Mouse (Mus musculus): ENCODE data around the gene 4930535I16Rik. TPM values are rescaled to one million over a fixed set of nuclear protein-coding genes. Genes with fewer than 3 reads are reported as not detected.

The 4930535I16Rik gene
- total RNA-seq, 2 experiments from 2014 or later: not detected

DNA sequence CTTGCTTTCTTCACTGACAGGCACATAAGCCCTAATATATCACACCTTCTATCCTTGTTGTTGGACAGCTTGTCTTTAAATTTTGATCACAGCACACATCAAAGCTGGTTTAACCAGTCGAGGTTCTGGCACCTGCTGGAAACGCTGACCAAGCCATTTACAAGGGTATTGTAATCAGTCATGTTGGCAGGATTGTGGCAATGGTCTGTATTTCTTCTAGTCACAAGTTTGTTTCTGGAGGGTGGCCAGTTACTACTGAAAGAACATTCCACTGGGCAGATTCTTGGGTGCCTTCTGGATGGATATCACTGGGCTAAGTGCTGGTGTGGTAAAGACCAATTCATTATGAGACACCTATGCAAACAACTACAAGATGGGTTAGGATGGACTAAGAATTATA lies 5.4 kb downstream of the 4930535I16Rik start:
- no peak for DNase-seq (ENCODE audit: low spot score)
- intact Hi-C loops (cut with DNase I): no loop called here

DNA sequence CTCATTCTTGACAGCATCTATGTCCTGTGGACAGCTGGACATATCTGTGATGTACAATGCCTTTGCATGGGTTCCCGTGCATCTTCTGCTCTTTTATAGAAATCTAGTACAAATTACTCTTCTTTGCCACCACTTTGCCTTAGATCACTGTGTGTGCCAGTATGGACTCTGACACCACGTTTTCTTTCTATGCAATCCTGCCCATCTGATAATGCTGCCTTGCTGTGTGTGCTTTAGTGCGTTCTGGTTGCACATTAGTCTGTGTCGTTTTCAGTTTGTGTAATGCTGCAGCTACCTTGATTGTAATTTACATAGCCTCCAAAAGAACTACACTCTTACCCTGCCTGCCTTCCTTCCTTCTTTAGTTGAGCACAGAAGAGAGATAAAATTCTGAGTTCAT lies 6.3 kb downstream of the 4930535I16Rik start:
- DNase-seq (ENCODE audit: low spot score): no peak
- intact Hi-C loops (cut with DNase I): no loop called here

DNA sequence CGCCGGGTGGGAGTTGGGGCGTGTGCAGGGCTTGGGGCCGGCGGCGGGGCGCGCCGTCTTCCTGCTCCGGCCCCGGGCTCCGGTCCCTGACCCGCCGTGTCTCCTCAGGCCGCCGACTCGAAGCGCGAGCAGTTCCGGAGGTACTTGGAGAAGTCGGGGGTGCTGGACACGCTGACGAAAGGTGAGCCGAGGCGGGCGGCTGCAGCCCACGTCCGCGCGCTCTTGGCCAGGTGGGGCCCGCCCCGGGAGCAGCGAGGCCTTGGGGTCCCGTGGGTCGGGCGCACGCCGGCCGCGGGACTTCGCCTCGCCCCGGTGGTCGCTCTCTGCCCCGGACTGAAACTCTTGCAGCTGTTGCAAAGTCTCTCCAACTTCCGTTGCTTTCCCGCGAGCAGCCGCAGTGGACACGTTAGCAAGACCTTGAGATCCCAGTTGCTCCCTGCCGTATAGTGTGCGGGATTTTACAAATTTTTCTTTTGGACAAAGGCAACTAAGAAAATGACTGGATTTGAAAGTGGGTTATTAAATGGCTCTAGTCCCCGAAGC lies 12.6 kb downstream of the 4930535I16Rik start:
- intact Hi-C loops (cut with DNase I): no loop called here
- DNase-seq (ENCODE audit: low spot score): no peak

DNA sequence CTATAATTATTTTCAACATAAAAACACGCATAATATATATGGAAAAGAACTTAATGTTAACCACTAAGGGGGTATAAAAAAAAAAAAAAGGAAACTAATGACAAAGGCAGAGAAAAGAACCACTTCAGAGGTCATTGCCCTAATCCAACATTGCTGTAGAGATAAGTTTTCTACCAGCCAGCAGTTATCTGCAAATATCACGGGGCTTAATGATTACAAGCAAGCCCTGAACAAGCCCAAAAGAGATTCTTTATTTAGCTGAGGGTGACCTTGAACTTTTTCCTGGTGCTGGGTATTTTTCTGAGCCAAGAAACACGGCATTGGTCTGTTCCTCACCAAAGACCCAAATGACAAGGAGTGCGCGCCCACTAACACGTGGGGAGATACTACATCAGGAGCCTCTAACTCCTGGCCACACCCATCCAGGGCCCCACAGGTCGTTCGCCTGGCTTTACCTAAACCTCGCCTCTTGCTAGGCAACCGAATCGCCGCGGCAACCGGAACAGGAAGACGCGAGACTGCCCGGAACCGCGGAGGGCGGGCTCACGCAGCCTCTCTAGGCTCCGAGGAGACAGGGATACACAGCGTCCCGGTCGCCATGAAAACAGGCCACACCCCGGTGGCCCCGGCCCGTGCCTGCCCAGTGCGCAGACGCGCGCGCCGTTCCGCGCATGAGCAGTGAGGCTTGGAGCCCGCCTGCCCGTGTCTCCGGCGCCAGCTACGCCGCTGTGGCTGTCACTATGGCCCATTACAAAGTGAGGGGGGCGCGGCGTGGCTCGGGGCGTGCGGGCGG lies 13.3 kb downstream of the 4930535I16Rik start, which contains the start of gene Mycbp:
Gene Mycbp (plus strand): TSS at position 500 of the 793 bp plus-strand sequence.
- peak; percentile 99 for DNase-seq (ENCODE audit: low spot score)
- intact Hi-C loops (cut with DNase I): no loop called here

DNA sequence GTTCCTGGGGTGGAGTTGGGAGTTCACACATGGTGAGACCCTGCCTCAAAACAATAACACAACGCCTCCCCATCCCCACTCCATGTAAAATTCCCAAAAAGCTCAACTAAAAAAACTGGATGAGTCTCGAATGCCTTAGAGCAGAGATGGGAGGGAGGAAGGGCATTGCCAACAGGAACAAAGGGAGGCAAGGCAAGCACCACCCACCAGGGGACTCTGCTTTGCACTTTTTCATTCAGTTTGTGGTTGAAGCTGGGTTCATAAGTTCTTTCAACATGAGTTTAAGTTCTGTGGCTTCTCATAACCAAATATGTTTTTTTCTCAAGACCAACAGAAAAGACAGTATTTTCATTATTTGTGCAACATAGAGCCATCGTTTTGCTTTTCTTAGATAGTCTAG lies 14.4 kb downstream of the 4930535I16Rik start:
- intact Hi-C loops (cut with DNase I): no loop called here
- DNase-seq (ENCODE audit: low spot score): no peak

DNA sequence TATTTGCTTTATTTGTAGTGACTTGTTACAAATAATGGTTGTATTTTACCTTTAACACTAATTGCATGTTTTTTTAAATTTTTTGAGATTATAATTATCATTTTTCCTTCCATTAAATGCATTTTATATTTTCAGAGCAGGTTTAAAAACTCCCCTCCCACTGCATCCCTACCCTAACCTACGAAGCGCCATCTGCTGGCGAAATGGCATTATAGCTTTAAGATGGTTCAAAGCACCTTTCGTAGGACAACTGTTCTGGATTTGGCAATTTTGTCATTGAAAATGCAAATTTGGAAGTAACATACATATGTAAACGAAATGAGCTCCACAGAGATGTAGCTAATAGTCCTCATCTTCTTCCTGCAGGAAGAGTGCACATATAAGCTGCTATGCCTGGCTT lies 19.1 kb downstream of the 4930535I16Rik start:
- DNase-seq (ENCODE audit: low spot score): no peak

DNA sequence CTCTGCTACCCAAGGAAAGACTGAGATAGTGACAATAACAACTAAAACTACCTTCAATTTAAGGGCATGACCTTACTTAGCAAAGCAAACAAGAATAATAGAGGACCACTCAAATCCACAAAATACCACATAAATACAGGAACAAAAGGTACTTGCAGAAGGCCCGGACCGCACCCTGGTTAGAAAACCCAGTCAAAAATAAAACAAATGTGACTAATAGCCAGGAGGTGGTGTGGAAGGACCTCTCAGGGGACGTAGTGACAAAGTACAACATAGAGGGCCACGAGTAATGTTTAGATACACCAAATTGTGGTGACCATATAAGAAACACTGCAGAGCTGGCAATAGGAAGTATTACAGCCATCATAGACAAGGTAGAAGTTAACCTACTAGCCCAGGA lies 23.5 kb downstream of the 4930535I16Rik start:
- intact Hi-C loops (cut with DNase I): no loop called here
- DNase-seq (ENCODE audit: low spot score): no peak

More for the DNA sequence above, 19.1 kb downstream of the 4930535I16Rik start:
- intact Hi-C loops (cut with DNase I): loop anchor here (2.0 kb wide), 1 partner anchor 140 kb away; no protein-coding TSS in a partner anchor

DNA sequence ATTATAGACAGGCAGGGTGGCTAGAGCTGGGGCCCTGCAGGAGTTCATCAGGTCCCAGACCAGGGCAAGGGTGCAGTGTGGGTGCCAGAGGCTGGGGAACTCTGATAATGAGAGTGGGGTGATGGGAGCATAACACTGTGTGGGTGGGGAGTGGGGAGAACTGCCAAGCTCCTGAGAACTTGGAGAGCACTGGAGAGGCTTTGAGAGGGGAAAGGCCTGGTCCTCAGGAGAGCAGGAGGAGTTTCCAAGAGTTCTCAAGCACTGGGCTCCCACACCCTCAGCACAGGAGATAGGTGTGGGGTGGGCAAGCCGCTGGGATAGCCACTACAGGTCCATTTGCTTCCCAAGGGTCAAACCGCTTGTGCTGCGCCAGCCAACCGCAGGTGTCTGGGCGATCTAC lies 24.1 kb downstream of the 4930535I16Rik start:
- intact Hi-C loops (cut with DNase I): no loop called here

More for the DNA sequence above, 24.1 kb downstream of the 4930535I16Rik start:
- no peak for DNase-seq (ENCODE audit: low spot score)

Other genes starting within 250 kb of the 4930535I16Rik start
- 100 to 1,000 TPM; 230 to 254 TPM for gene Macf1, start 233.7 kb downstream of the 4930535I16Rik start, total RNA-seq (2021)
- gene Ndufs5, start 199.8 kb downstream of the 4930535I16Rik start, total RNA-seq (2021): 100 to 1,000 TPM; 460 to 471 TPM
- gene Akirin1, start 167.7 kb downstream of the 4930535I16Rik start, total RNA-seq (2021): 10 to 100 TPM; 23.2 to 25.4 TPM
- gene Rhbdl2, start 130.1 kb downstream of the 4930535I16Rik start, total RNA-seq (2021): not detected
- not detected for gene 4933427I04Rik, start 58.3 kb downstream of the 4930535I16Rik start, total RNA-seq (2021)
- 10 to 100 TPM; 20.9 to 25.0 TPM for gene Mycbp, start 13.2 kb downstream of the 4930535I16Rik start, total RNA-seq (2021)
- gene Rragc, start 576 bp downstream of the 4930535I16Rik start, total RNA-seq (2021): 10 to 100 TPM; 35.8 to 39.9 TPM

Data from heart, postnatal 25 days (tissue).